Mouse (Mus musculus) ZHBTc4 (cell line): ENCODE results near the gene H2-DMa.
"Not testable (repeated sequence)": the region's sequence is repeated elsewhere in the genome, so short reads cannot be mapped to it uniquely, and the experiment has no call there.

Experiments used
- DNase-seq: peaks from one replicate; pipeline ENCODE4 v3.0.0-alpha.2; 2011; ENCODE audit warnings: low read depth, low spot score

Gene H2-DMa

DNA sequence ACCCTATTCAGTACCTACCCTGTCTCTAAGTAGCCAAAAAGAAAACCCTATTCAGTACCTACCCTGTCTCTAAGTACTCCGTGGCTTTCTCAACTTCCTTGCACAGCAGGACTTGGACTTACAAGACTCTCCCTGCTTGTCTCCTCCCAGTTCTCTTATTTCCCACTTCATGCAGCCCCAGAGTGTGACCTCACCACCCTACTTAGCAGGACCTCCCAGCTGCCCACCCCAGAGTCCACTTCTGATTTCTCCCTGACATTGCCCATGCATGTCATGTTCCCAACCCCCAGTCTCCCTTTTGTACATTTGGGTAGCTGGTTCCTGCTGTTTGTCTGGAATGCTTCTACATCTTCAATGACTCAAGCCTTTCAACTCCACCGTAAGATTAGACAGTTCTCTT lies 4.2 kb downstream of the H2-DMa start:
- peak; percentile 52 for DNase-seq

DNA sequence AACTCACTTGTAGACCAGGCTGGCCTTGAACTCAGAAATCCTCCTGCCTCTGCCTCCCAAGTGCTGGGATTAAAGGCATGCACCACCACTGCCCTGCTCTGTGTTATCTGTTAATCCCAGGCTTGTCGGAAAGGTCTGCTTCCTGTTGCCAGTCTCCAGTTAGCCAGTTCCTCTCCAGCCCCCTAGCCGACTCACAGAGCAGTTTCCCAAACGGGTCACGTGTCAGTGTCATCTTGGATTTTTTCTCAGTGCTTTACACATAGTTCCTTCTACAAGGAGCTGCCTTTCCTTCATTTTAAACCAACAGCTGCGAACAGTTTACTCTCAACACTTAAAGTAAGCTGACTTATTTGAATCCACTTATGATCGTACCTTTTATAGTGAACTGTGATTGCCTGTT lies 5.3 kb downstream of the H2-DMa start:
- DNase-seq = no peak

DNA sequence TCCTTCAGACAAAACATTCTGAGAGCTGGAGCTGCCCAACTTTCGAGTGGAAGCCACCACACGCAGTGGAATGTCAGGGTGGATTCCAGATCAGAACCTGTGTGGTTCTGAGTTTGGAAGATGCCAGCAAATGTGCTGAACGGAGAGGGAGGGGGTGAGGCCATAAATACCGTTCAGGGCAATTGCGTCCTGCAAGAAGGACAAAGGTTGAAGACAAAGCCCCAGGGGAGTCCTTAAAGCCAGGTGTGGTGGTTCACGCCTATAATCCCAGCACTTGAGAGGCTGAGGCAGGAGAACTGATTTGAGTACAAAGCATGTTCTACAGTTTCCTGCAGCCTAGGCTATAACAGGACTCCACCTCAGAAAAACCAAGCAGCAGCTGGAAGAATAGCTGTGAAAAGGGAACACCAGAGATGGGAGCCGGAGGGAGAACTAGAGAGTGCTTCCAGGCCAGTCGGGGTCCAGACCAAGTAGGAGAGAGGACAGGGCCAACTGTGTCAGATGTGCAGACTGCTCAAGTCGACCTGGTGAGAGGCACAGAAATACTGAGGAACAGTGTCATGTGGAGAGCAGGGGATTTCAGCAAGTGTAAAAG lies 7.6 kb downstream of the H2-DMa start:
- peak; percentile 64 for DNase-seq

DNA sequence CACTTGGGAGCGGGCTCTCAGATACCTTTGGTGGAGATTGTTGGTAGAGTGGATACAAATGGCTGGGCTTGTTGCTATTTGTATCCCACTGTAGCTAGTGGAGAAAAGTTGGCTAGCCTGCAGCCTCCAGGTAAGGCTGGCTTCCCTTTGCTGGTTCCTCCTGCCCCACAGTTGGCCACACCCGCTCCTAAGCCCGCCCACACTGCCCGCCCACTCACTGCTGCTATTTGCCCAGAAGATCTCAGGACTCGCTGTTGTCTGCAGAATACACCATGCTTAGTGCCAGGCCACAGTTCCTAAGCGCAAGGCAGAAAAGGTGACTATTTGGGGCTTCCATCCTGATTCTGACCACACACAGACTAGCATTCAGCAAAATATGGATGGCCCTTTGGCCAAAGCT lies 8.1 kb downstream of the H2-DMa start:
- peak; percentile 69 for DNase-seq

DNA sequence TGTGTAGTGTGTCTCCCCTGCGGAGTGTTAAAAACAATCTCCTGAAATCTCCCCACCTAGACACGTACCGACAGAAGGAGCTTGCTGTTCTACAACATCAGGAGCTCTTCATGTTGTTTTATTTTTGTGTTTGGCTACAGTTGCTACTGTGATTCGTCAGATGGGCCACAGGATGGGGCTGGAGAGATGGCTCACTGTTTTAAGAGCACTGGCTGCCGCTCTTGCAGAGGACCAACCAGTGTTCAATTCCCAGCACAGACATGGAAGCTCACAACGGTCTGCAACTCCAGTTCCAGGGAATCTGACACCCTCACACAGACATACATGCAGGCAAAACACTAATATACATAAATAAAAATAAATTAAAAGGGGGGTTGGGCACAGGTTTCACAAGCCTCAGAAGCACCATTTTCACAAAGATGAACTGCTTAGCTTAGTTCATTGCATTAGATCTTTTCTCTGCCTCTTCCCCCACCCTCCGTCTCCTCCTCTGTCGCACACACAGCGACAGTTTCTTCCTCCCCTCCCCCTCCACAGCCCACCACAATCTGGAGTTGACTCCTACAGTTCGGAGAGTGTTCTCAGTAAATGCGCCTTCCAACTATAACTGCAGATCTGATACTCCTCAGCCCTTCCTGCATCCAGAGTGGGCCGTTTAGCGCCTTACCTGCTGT lies 9.1 kb downstream of the H2-DMa start:
- DNase-seq = no peak

DNA sequence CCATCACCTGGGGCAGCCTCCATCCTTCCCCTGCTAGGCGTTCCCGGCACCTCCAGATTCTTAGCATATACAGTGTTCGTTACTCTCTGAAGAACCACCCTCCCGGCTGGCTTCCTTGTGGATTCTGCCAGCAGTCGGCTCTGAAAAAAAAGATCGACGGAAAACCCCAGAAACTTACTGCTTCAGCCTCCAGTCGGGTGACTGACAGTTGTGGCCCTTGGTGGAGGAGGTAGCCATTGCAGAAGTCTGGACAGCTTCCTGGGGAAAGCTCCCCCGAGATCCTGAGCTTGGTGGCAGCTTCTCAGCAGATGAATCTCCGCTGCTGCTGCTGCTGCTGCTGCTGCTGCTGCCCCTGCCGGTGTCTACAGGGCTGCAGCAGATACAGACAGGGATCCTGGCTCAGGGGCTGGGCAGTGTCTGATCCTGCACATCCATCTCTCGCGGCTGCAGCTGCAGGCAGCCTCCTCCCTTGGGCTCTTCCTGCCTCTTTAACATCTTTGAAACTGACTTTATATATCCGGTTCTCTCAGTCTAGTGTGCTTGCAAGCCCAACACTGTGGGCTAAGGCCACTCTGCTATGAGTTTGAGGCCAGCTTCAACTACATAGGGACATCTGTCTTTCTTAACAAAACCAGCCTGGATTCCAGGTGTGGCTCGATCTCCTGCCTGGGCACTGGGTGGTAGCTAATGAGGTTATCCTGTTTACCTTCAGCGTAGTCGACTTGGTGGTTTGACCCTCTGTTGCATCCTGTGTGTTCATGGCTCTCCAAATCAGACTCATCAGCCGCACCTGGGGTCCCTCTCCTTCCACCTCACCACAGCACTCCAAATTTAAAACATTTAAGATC lies 9.8 kb downstream of the H2-DMa start:
- no peak for DNase-seq

DNA sequence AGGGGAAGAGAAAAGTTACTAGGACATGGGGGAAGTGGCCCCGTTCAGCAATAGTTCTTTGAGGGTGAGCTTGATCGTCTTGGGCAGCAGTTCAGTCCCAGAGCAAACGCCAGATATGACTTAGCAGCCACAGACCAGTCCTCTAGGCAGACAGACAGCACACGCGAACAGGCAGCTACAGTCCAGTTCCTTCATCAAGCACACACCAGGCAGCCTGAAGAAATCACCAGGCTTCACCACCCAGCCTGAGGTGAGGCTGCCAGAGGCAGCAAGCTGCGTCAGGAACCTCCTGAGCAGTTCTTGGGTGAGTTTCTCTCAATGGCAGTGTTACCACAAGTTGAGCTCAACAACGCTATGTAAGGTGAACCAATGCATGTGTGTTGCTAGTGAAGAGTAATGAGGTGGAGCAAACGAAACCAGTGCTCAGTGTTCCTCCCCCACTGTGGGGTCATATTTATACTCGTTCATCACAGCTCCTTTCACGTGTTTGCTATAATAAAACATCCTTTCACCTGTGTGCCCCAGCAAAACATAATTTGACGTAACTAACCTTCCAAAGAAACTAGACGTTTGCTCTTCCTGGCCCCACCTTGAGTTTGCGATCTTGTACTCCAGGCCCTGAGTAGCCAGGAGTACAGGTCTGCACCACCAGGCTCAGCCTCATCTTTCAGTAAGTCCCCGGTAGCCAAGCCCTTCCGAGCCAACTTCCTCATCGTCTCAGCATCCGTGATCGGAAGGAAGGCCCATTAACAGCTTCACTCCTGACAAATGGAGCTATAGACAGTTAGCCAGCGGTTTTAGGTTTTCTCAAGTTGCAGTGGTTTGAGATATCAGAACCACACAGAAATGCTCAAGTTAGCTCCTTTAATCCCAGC lies 11.0 kb downstream of the H2-DMa start:
- no peak for DNase-seq

DNA sequence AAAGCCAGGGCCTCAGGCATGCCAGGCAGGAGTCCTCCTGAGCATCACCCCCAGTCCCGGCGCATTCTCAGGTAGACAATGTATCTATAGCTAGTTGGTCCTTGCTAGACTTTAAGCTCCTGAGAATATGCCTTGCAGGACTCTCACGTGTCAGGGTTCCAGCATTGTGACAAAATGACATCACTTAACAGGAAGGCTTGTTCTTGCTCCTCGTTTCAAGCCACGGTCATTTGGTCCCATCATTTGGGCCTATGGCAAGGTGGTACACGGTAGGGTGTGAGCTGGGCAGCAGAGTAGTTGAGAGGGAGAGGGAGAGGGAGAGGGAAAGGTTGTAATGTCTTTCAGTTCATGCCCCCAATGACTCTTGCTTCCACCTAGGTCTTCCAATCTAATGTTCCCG lies 12.6 kb downstream of the H2-DMa start:
- DNase-seq = no peak

DNA sequence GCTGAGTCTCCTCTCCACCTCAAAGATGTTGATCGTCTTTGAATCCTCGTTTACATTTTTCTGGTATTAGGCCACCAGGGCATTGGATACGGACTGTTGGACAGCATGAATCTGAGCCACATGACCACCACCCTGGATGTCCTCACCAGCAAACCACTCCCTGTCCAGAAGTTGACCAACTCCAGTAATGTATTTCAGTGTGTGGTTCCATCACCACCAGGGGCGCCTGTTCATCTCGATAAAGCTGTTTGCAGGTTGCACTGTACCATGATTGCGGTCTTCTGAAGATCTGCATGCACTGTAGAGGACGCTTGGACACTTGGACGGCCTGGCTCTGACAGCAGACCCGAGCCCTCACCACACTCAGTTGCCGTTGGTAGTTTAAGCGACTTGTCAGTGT lies 13.9 kb downstream of the H2-DMa start:
- peak; percentile 43 for DNase-seq

DNA sequence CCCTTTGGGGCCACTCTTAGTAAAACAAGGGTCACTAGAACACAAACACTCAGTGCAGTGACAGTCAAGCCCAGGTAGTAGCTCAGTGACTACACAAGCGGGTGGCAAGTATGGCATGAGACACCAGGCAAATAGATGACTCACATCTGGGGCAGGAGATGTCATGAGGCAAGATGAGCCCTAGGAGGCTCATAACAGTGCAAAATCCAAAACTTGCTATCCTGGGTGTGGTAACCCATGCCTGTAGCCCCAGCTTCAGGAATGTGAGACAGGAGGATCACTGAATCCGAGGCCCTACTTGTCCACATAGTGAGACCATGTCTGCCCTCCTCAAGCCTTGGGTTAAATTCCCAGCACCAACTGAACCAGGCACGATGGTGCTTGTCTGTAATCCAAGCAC lies 15.1 kb downstream of the H2-DMa start:
- DNase-seq = no peak

DNA sequence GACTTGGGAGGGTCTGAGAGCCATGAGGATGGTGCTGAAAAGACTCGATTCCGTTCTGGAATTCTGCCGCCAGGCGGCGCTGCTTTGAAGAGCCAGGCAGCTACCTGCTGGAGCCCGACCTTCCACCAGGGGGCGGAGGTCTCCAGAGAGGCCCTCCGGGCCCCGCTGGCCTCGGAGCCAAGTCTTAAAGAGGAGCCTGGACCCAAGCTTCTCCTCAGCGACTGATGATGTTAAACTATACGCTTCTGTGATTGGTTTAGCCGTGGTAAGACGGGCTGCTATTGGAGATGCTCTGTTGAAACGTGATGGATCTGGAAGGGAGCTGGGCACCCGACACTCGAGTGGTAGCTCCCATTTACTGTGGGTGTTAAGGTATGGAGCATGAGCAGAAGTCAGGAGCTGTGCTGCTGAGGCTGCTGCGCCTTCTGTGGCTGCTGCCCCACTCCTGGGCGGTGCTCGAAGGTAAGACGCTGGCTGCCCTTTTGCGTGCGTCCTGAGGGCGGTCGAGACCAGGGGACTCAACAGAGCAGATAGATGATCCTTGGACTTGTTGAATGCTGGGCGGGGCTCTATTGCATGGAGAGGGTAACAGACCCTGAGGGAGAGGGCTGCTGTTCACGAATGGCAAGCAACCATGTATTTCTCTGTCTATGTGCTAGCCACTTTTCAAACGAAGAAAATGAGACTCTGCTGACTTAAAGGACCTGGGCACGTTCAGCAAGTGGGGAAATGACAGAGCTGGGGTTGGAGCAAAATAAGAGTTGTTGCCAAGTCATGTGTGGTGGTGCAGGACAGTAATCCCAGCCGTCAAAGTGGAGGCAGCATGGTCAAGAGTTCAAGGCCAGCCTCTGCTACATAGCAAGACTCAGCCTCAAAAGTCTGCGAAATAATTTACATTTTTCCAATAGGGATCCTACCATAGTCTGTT lies 16.2 kb downstream of the H2-DMa start:
- peak; percentile 99 for DNase-seq

DNA sequence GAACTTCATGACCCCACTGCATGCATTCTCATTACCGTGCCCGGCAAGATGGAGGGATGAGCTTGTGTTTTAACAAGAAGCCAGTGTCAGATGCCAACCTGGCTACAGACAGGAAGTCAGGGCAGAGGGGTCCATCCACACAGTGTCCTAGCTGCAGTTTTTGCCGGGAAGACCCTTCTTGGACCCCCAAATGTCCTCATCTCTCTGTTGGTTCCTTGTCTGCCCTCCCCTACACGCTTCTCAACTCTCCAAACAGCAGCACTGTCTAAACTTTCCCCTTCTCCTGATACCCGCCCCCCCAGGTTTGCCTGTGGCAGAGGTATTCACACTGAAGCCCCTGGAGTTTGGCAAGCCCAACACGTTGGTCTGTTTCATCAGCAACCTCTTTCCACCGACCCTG lies 18.3 kb downstream of the H2-DMa start:
- DNase-seq = no peak

DNA sequence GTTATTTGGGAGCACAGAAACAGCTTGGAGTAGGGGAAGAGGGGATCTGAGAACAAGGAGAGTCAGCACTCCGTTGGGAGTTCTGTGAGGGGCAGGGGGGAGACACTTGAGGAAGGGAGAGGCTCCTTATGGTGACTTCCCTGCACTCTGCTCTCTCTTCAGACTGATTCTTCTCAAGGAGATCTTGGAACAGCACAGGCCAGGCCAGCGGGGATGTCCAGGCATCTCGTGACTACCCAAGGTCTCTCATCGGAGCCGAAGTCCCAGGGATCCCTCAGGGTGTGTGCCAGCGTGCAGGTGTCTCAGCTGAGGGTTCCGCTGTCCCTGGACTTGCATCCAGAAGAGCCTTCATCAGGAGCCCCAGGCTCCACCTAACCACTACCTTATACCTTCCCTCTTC lies 19.3 kb downstream of the H2-DMa start:
- no peak for DNase-seq

DNA sequence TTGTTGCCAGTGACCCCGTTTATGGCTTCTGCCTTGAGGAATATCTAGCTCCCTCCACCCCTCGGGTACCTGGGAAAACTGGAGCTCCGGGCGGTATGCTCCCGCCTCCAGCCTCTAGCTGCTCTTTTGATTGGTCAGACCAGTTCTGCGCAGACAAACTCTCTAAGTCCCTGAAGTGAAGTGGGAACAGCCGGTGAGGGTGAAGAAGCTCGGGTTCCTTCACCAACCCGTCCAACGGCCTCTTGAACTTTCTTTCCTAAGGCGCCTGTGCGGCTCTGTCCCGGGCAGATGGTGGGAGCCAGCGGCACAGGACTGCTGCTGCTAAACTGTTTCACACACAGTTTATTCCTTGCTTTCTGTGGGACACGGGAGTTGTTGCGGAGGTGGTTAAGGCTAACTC lies 20.1 kb downstream of the H2-DMa start:
- peak; percentile 71 for DNase-seq

DNA sequence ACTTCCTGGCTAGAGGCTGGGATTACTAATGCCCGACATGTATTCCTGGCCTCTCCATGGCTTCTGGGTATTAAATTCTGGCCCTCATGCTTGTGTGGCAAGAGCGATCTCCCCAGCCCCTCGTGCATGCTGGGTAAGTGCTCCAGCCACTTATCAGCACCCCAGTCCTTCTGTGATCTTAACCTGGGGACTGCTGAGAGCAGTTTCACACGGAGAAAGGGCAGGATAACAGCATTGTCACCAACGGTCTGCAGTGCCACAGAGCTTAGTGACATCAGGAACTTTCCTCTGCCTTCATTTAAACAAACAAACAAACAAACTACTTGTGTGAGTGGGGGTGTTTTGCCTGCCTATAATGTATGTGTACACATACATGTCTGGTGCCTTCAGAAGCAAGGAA lies 20.9 kb downstream of the H2-DMa start:
- no peak for DNase-seq

DNA sequence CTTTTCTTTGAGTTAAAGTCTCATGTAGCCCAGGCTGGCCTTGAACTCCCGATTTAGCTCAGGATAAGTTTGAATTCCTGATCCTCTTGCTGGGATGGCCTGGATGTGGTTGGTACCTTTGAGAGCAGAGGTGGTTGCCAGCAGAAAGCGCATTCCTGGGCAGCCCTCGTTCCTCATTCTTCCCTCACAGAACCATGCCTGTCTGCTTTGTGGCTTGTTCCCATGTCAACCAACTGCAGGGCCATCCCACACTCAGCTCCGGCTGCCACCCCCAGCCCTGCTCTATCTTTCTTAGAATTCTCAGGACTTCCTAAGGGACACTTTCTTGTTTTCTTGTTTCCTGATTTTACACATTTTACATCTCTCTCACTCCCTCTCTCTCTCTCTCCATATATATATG lies 22.1 kb downstream of the H2-DMa start:
- no peak for DNase-seq

DNA sequence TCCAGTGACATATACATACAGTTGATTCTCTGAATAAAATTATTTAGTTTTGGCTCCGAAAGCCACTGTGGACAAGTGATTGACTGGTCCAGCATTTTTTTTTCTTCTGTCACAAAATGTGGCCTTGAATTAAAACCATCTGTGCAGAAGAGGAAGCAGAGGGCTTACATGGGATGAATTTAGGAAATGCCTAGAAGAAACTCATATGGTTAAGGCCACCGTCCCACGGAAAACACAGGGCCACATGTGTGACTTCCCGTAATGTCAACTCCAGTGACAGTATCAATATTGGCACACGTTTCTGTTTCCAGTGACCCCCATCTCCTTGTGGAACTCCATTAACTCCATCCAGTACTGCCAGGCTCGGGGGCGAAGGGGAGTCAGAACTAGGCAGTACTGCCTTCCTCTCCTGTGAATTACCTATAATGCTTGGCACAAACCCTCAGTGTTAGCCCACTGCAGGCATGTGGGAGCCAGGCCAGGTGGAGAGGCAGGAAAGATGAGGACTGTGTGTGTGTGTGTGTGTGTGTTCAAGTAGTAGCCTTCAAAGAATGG lies 23.2 kb downstream of the H2-DMa start:
- no peak for DNase-seq

DNA sequence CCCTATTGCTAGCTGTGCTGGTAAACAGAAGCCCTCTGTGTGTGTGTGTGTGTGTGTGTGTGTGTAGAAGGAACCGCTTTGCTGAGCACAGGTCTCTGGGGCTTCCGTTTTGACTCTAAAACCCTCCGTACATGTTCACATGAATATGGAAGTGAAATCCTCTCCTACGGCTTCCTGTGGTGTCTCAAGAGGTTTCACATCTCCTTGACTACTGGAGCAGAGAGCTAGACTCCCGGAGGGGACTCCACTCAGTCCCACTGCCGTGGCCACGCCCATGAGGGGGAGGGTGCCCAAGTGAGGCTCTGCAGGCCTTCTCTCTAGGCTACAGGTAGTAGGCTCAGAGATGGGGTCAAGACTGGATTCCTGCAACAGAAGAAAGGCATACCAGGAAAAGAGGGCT lies 23.7 kb downstream of the H2-DMa start, which contains the start of gene H2-DMb2:
Gene H2-DMb2, plus strand, starts transcription at position 275 of the 400 bp plus-strand sequence.
- peak; percentile 67 for DNase-seq

DNA sequence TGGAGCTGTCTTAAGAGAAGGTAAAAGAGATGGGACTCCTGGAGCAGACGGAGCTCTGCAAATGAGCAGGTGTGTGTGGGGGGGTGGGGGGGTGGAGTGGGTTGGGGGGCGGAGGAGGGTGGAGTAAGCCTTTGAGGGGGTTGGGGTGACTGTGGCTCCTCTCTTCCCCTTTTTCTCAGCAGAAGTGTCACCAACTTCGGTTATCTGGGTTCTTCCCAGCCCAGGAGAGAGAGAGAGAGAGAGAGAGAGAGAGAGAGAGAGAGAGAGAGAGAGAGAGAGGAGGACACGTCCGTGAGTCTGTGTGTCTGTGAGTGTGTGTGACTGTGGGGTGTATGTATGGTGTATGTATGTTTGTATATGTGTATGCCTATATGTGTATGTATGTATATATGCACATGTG lies 24.1 kb downstream of the H2-DMa start:
- no peak for DNase-seq

DNA sequence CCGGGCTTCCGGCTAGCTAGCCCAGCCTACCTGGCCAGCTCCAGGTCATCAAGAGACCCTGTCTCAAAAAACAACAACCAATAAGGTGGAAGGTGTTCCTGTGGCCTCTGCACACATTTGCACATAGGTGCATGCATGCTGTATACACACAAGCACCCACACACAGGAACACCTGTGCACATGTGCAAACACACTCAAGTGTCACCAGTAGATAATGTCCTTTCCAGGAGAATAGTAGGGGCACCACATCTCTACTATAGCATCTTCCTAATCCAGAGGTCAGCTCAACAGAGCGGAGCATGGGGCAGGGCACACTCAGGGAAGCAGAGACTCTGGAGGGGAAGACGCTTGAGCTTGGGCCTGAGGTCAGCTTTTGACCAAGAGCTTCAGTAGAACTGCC lies 24.9 kb downstream of the H2-DMa start:
- not testable (repeated sequence) for DNase-seq
